Mouse (Mus musculus) embryonic facial prominence, embryonic 14.5 days (tissue): ENCODE measurements around the gene Gm12248. TPM values are rescaled to one million over a fixed set of nuclear protein-coding genes. Genes with fewer than 3 reads are reported as not detected.

Experiments
- ATAC-seq: fragments of 200-750 bp; cut with Nextera tagmentation; 2 replicates; pipeline ENCODE4 v1.8.0; 2017; ENCODE audit warnings: low read depth, moderate number of reproducible peaks, moderate TSS enrichment
- DNase-seq: peaks from one replicate; pipeline ENCODE4 v3.0.0-alpha.2; 2015; ENCODE audit warnings: low spot score
- H3K27ac ChIP-seq: fragments of 300-500 bp; sonication (generic); replicated peaks from 2 replicates; pipeline ENCODE4 v1.5.1; 2014; ENCODE audit warnings: low read depth, mild to moderate bottlenecking, low read length, moderate library complexity
- H3K27me3 ChIP-seq: fragments of 300-500 bp; sonication (generic); replicated peaks from 2 replicates; pipeline ENCODE4 v1.6.1; 2014; ENCODE audit warnings: low read length; ENCODE audit not compliant: control insufficient read depth, insufficient read depth
- H3K36me3 ChIP-seq: fragments of 300-500 bp; sonication (generic); 2 replicates; pipeline ENCODE4 v1.6.1; 2014; ENCODE audit warnings: low read length, mixed read lengths; ENCODE audit not compliant: control insufficient read depth, insufficient read depth
- H3K4me1 ChIP-seq: fragments of 300-500 bp; sonication (generic); 2 replicates; pipeline ENCODE4 v1.6.1; 2014; ENCODE audit warnings: antibody characterized with exemption, low read length; ENCODE audit not compliant: control insufficient read depth, insufficient read depth
- H3K4me2 ChIP-seq: fragments of 300-500 bp; sonication (generic); 2 replicates; pipeline ENCODE4 v1.6.1; 2014; ENCODE audit warnings: low read depth, mild to moderate bottlenecking, low read length, moderate library complexity, mixed read lengths
- H3K4me3 ChIP-seq: fragments of 300-500 bp; sonication (generic); 2 replicates; pipeline ENCODE4 v1.5.1; 2014; ENCODE audit warnings: low read depth, mild to moderate bottlenecking, low read length
- H3K9ac ChIP-seq: fragments of 300-500 bp; sonication (generic); 2 replicates; pipeline ENCODE4 v1.6.1; 2014; ENCODE audit warnings: low read depth, mild to moderate bottlenecking, low read length, moderate library complexity, mixed read lengths
- H3K9me3 ChIP-seq: fragments of 300-500 bp; sonication (generic); 2 replicates; pipeline ENCODE4 v1.6.1; 2016; ENCODE audit warnings: low read length; ENCODE audit not compliant: control insufficient read depth
- WGBS: fragments of 180-500 bp; shearing (Covaris S2); extraction: QIAGEN DNeasy Blood & Tissue Kit; methylation state at CpG from one replicate; pipeline ENCODE4 v1.1.7; 2014; 5-methylcytosine and 5-hydroxymethylcytosine counted together
- polyA plus RNA-seq: library from polyadenylated mRNA; unstranded; fragments of >200 nt; fragmentation: Nextera tagmentation; extraction: Ambion mirVana; gene quantifications from 2 replicates; pipeline ENCODE4 v1.2.1, GENCODE M21; 2014

Gm12248 gene
- polyA plus RNA-seq, 1 experiment from 2014 or later = not detected

- no peaks in the 10 kb centered on the region for H3K9me3 ChIP-seq
- H3K4me2 ChIP-seq = no peak overlapping the region
- H3K4me3 ChIP-seq = no peak overlapping the region
- no peak overlapping the region for H3K27ac ChIP-seq
- no peak for ATAC-seq
- WGBS = 76% methylated on average over 1 of the region's 1 CpGs
- no peak overlapping the region for H3K9ac ChIP-seq
- no peaks in the 10 kb centered on the region for H3K27me3 ChIP-seq
- H3K36me3 ChIP-seq = peaks cover 20% of the 10 kb centered on the region
- no peaks in the 10 kb centered on the region for H3K4me1 ChIP-seq
- DNase-seq = peak; percentile 45
These were observed 53.9 kb downstream of the Gm12248 start for GRCm38 (mm10) chr11:58039027-58039426.

- no peaks in the 10 kb centered on the region for H3K9me3 ChIP-seq
- no peak overlapping the region for H3K27ac ChIP-seq
- DNase-seq = no peak
- no peak for ATAC-seq
- H3K36me3 ChIP-seq = no peaks in the 10 kb centered on the region
- peaks cover 3% of the 10 kb centered on the region; the same call in 1 of the 2 replicates for H3K4me1 ChIP-seq
- no peak overlapping the region for H3K4me2 ChIP-seq
- H3K9ac ChIP-seq = no peak overlapping the region
- whole genome bisulfite sequencing = 78% methylated on average over 3 of the region's 3 CpGs
- H3K27me3 ChIP-seq = no peaks in the 10 kb centered on the region
- no peak overlapping the region for H3K4me3 ChIP-seq
These were observed 59.3 kb downstream of the Gm12248 start for GRCm38 (mm10) chr11:58033635-58034034.

GRCm38 (mm10) chr11:58031176-58031575 lies 61.8 kb downstream of the Gm12248 start:
- no peaks in the 10 kb centered on the region for H3K9me3 ChIP-seq
- H3K4me2 ChIP-seq = no peak overlapping the region
- H3K36me3 ChIP-seq = no peaks in the 10 kb centered on the region
- no peak overlapping the region for H3K27ac ChIP-seq
- DNase-seq = no peak
- ATAC-seq = no peak
- WGBS = 66% methylated on average over 6 of the region's 6 CpGs
- no peak overlapping the region for H3K9ac ChIP-seq
- H3K4me1 ChIP-seq = peaks cover 3% of the 10 kb centered on the region; the same call in 1 of the 2 replicates
- H3K4me3 ChIP-seq = no peak overlapping the region
- no peaks in the 10 kb centered on the region for H3K27me3 ChIP-seq

- H3K9ac ChIP-seq = no peak overlapping the region
- DNase-seq (no peak), ATAC-seq (no peak)
- no peaks in the 10 kb centered on the region for H3K36me3 ChIP-seq
- peaks cover 9% of the 10 kb centered on the region for H3K4me1 ChIP-seq
- H3K4me3 ChIP-seq = no peak overlapping the region
- no peaks in the 10 kb centered on the region for H3K9me3 ChIP-seq
- WGBS = 79% methylated on average over 2 of the region's 2 CpGs
- H3K4me2 ChIP-seq = no peak overlapping the region
- H3K27ac ChIP-seq = no peak overlapping the region
- no peaks in the 10 kb centered on the region for H3K27me3 ChIP-seq
These were observed 63.1 kb downstream of the Gm12248 start for GRCm38 (mm10) chr11:58029869-58030268.

- 88% methylated on average over 1 of the region's 1 CpGs for WGBS
- DNase-seq = no peak
- Histone ChIP-seq H3K36me3 (no peaks in the 10 kb centered on the region), H3K4me1 (peaks cover 15% of the 10 kb centered on the region), H3K4me2 (no peak overlapping the region), H3K9ac (no peak overlapping the region), H3K27ac (no peak overlapping the region), H3K4me3 (no peak overlapping the region), H3K9me3 (no peaks in the 10 kb centered on the region), H3K27me3 (no peaks in the 10 kb centered on the region)
- no peak for ATAC-seq
These were observed 64.0 kb downstream of the Gm12248 start for GRCm38 (mm10) chr11:58028981-58029380.

GRCm38 (mm10) chr11:58026860-58027259 lies 66.1 kb downstream of the Gm12248 start:
- H3K4me2 ChIP-seq = no peak overlapping the region
- H3K9me3 ChIP-seq = no peaks in the 10 kb centered on the region
- 76% methylated on average over 1 of the region's 1 CpGs for WGBS
- H3K27me3 ChIP-seq = no peaks in the 10 kb centered on the region
- peaks cover 15% of the 10 kb centered on the region for H3K4me1 ChIP-seq
- ATAC-seq (no peak; the same call in 1 of the 2 replicates), DNase-seq (no peak)
- no peak overlapping the region for H3K9ac ChIP-seq
- H3K36me3 ChIP-seq = no peaks in the 10 kb centered on the region
- H3K27ac ChIP-seq = no peak overlapping the region
- no peak overlapping the region for H3K4me3 ChIP-seq

- H3K9me3 ChIP-seq = no peaks in the 10 kb centered on the region
- no peaks in the 10 kb centered on the region for H3K27me3 ChIP-seq
- DNase-seq = no peak
- no peak overlapping the region for H3K9ac ChIP-seq
- no peak overlapping the region for H3K4me3 ChIP-seq
- H3K27ac ChIP-seq = no peak overlapping the region
- no peak overlapping the region for H3K4me2 ChIP-seq
- no peaks in the 10 kb centered on the region for H3K36me3 ChIP-seq
- 42% methylated on average over 3 of the region's 3 CpGs for WGBS
- peaks cover 20% of the 10 kb centered on the region for H3K4me1 ChIP-seq
- no peak for ATAC-seq
These were observed 66.6 kb downstream of the Gm12248 start for GRCm38 (mm10) chr11:58026337-58026736.

GRCm38 (mm10) chr11:58025881-58026280 lies 67.1 kb downstream of the Gm12248 start:
- H3K4me2 ChIP-seq = no peak overlapping the region
- no peak overlapping the region for H3K27ac ChIP-seq
- ATAC-seq = no peak
- WGBS = 78% methylated on average over 4 of the region's 4 CpGs
- H3K4me1 ChIP-seq = peaks cover 20% of the 10 kb centered on the region
- no peaks in the 10 kb centered on the region for H3K36me3 ChIP-seq
- no peak overlapping the region for H3K9ac ChIP-seq
- H3K9me3 ChIP-seq = no peaks in the 10 kb centered on the region
- H3K27me3 ChIP-seq = no peaks in the 10 kb centered on the region
- no peak for DNase-seq
- no peak overlapping the region for H3K4me3 ChIP-seq

- Histone ChIP-seq H3K27ac (no peak overlapping the region), H3K4me1 (peaks cover 21% of the 10 kb centered on the region), H3K4me2 (no peak overlapping the region), H3K9me3 (no peaks in the 10 kb centered on the region), H3K36me3 (no peaks in the 10 kb centered on the region), H3K27me3 (no peaks in the 10 kb centered on the region), H3K9ac (no peak overlapping the region), H3K4me3 (no peak overlapping the region)
- 85% methylated on average over 2 of the region's 2 CpGs for WGBS
- ATAC-seq (no peak), DNase-seq (no peak)
These were observed 68.3 kb downstream of the Gm12248 start for GRCm38 (mm10) chr11:58024671-58025070.
